ENCODE assay signal across 16 mouse cellular contexts in the genomic region with DNA sequence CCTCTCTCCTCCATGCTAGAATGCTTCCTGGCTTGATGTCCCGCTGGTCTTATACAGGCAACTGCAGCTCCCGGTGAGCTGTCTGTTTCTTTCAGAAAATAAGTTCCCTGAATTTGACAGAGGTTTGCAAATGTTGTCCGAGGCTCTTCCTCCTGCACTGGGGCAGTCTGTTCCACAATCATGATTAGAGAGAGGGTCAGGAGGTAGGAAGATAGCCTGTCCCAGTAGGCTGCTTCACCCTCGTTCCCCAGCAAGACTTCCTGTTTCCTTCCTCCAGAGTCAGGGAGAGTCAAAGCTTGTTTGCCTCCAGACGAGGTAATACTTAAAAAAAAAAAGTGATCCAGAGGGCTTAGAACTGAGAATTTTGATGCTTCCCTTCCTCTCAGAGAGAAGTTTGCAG. TPM values are rescaled to one million over a fixed set of nuclear protein-coding genes. Genes with fewer than 3 reads are reported as not detected.
DNase-seq lines count a peak whose midpoint lies in the region; ATAC-seq and TF ChIP-seq lines count a peak whose summit lies in the region.
"Had no signal": no experiment of that assay in that cellular context is flagged by ENCODE, and none has a peak within 500 bp of the region (broad histone marks: within the 10 kb centered on the region; RNA-seq: fewer than 3 reads in every experiment).

No protein-coding gene starts in this region.

- 49% methylated on average over 5 of the region's 5 CpGs for WGBS in intestine, embryonic 16.5 days
- 43% methylated on average over 5 of the region's 5 CpGs for WGBS in intestine, embryonic 15.5 days
- 37% methylated on average over 5 of the region's 5 CpGs for WGBS in lung, postnatal 0 days
- WGBS in forebrain, embryonic 11.5 days, result 74% methylated on average over 5 of the region's 5 CpGs

- ATAC-seq in intestine, embryonic 16.5 days, result no peak
- no peak for ATAC-seq in intestine, embryonic 15.5 days
- no peak for ATAC-seq in lung, postnatal 0 days
- ATAC-seq in forebrain, embryonic 11.5 days (replicated peaks; ENCODE audit: low FRiP score), result no peak
- ATAC-seq: forebrain, embryonic 15.5 days; midbrain, embryonic 15.5 days had no signal

- DNase-seq in adrenal gland, postnatal 14 days, result peak; percentile 14
- DNase-seq in adrenal gland, postnatal 10 days, result no peak
- DNase-seq in lung, postnatal 0 days (ENCODE audit: low spot score), result no peak
- DNase-seq in lung, postnatal 25 days (ENCODE audit: low spot score), result no peak
- no peak for DNase-seq in forebrain, embryonic 11.5 days (ENCODE audit: low spot score)
- no peak for DNase-seq in urinary bladder, postnatal 10 days (ENCODE audit: low spot score)
- DNase-seq: adrenal gland, postnatal 25 days; cerebellum, adult 9-11 months; lung, postnatal 36 days; thymus, postnatal 36 days had no signal

- peak overlapping the region; percentile 49; the same call in 1 of the 2 replicates for H3K27ac ChIP-seq in intestine, embryonic 16.5 days (ENCODE audit: low read length)
- no peak overlapping the region for H3K27ac ChIP-seq in intestine, embryonic 15.5 days
- H3K27ac ChIP-seq in lung, postnatal 0 days (ENCODE audit: low read length), result peak overlapping the region; percentile 57
- H3K27ac ChIP-seq in forebrain, embryonic 11.5 days (ENCODE audit: low read depth, low read length), result no peak overlapping the region
- H3K27ac ChIP-seq: forebrain, embryonic 15.5 days; hindbrain, embryonic 10.5 days; limb, embryonic 13.5 days; midbrain, embryonic 15.5 days had no signal

- no peaks in the 10 kb centered on the region for H3K9me3 ChIP-seq in intestine, embryonic 16.5 days (ENCODE audit: control insufficient read depth, low read length)
- no peaks in the 10 kb centered on the region for H3K9me3 ChIP-seq in intestine, embryonic 15.5 days
- H3K9me3 ChIP-seq in lung, postnatal 0 days (ENCODE audit: low read length), result no peaks in the 10 kb centered on the region
- no peaks in the 10 kb centered on the region for H3K9me3 ChIP-seq in forebrain, embryonic 11.5 days (ENCODE audit: control insufficient read depth, low read length)
- H3K9me3 ChIP-seq: forebrain, embryonic 15.5 days; hindbrain, embryonic 10.5 days; limb, embryonic 13.5 days; midbrain, embryonic 15.5 days had no signal

- no peaks in the 10 kb centered on the region for H3K36me3 ChIP-seq in intestine, embryonic 16.5 days (ENCODE audit: control insufficient read depth, insufficient read depth, low read length)
- no peaks in the 10 kb centered on the region for H3K36me3 ChIP-seq in intestine, embryonic 15.5 days
- H3K36me3 ChIP-seq in lung, postnatal 0 days (ENCODE audit: insufficient read depth, low read length), result no peaks in the 10 kb centered on the region
- no peaks in the 10 kb centered on the region for H3K36me3 ChIP-seq in forebrain, embryonic 11.5 days (ENCODE audit: control insufficient read depth, insufficient read depth, low read length)
- H3K36me3 ChIP-seq: forebrain, embryonic 15.5 days; hindbrain, embryonic 10.5 days; limb, embryonic 13.5 days; midbrain, embryonic 15.5 days had no signal

- H3K4me3 ChIP-seq in intestine, embryonic 16.5 days (ENCODE audit: low read length), result no peak overlapping the region
- no peak overlapping the region for H3K4me3 ChIP-seq in intestine, embryonic 15.5 days (replicated peaks)
- no peak overlapping the region for H3K4me3 ChIP-seq in lung, postnatal 0 days (ENCODE audit: low read depth, low read length)
- no peak overlapping the region for H3K4me3 ChIP-seq in forebrain, embryonic 11.5 days (ENCODE audit: low read depth, low read length)
- H3K4me3 ChIP-seq: forebrain, embryonic 15.5 days; hindbrain, embryonic 10.5 days; limb, embryonic 13.5 days; midbrain, embryonic 15.5 days had no signal

- no peak overlapping the region for H3K9ac ChIP-seq in intestine, embryonic 16.5 days (ENCODE audit: low read depth, low read length)
- no peak overlapping the region for H3K9ac ChIP-seq in intestine, embryonic 15.5 days
- no peak overlapping the region for H3K9ac ChIP-seq in lung, postnatal 0 days (replicated peaks; ENCODE audit: low read depth)
- no peak overlapping the region for H3K9ac ChIP-seq in forebrain, embryonic 11.5 days (ENCODE audit: low read length)
- H3K9ac ChIP-seq: forebrain, embryonic 15.5 days; limb, embryonic 13.5 days; midbrain, embryonic 15.5 days had no signal

- H3K4me1 ChIP-seq in intestine, embryonic 16.5 days (ENCODE audit: control insufficient read depth, insufficient read depth, low read length), result peaks cover 8% of the 10 kb centered on the region
- H3K4me1 ChIP-seq in intestine, embryonic 15.5 days (replicated peaks), result peaks cover 2% of the 10 kb centered on the region; the same call in 1 of the 2 replicates
- H3K4me1 ChIP-seq in lung, postnatal 0 days (ENCODE audit: insufficient read depth, low read depth, low read length), result peaks cover 39% of the 10 kb centered on the region
- H3K4me1 ChIP-seq in forebrain, embryonic 11.5 days (replicated peaks; ENCODE audit: control insufficient read depth, insufficient read depth, low read length), result no peaks in the 10 kb centered on the region
- H3K4me1 ChIP-seq: forebrain, embryonic 15.5 days; hindbrain, embryonic 10.5 days; limb, embryonic 13.5 days; midbrain, embryonic 15.5 days had no signal

- 0 out of 2 replicates have a peak, but pooled peaks have one; percentile 14 for TF ChIP-seq EP300 in lung, postnatal 0 days (IDR thresholded peaks at IDR 0.05)

- TF ChIP-seq CTCF in lung, postnatal 0 days (IDR thresholded peaks at IDR 0.05), result no peak

- H3K4me2 ChIP-seq in intestine, embryonic 16.5 days (ENCODE audit: low read depth, low read length), result no peak overlapping the region
- no peak overlapping the region for H3K4me2 ChIP-seq in intestine, embryonic 15.5 days (replicated peaks)
- no peak overlapping the region for H3K4me2 ChIP-seq in lung, postnatal 0 days (replicated peaks; ENCODE audit: low read depth, low read length)
- H3K4me2 ChIP-seq in forebrain, embryonic 11.5 days (ENCODE audit: low read depth, low read length, severe bottlenecking), result no peak overlapping the region
- H3K4me2 ChIP-seq: forebrain, embryonic 15.5 days; limb, embryonic 13.5 days; midbrain, embryonic 15.5 days had no signal

- no peaks in the 10 kb centered on the region for H3K27me3 ChIP-seq in intestine, embryonic 16.5 days (replicated peaks; ENCODE audit: control insufficient read depth, insufficient read depth, low read length)
- no peaks in the 10 kb centered on the region for H3K27me3 ChIP-seq in intestine, embryonic 15.5 days (replicated peaks)
- no peaks in the 10 kb centered on the region for H3K27me3 ChIP-seq in lung, postnatal 0 days (replicated peaks; ENCODE audit: insufficient read depth, low read length)
- H3K27me3 ChIP-seq in forebrain, embryonic 11.5 days (ENCODE audit: control insufficient read depth, insufficient read depth, low read length), result no peaks in the 10 kb centered on the region
- H3K27me3 ChIP-seq: forebrain, embryonic 15.5 days; limb, embryonic 13.5 days; midbrain, embryonic 15.5 days had no signal

RNA-seq across cellular contexts. Expression of a gene that starts 16.3 kb away (rescaled TPM):
- 151 and 182 TPM in 2 replicates for total RNA-seq in adrenal gland, postnatal 14 days (2021)
- total RNA-seq in adrenal gland, postnatal 10 days (2021), result 100 to 1,000 TPM; 122 to 125 TPM
- 10.3 and 10.6 TPM in 2 replicates for polyA plus RNA-seq in intestine, embryonic 16.5 days (2015; fragmentation: Nextera tagmentation; extraction: Ambion mirVana)
- 11.6 and 11.8 TPM in 2 replicates for polyA plus RNA-seq in intestine, embryonic 15.5 days (2015; fragmentation: Nextera tagmentation; extraction: Ambion mirVana)
- 51.1 and 68.6 TPM in 2 replicates for polyA plus RNA-seq in lung, postnatal 0 days (2015; fragmentation: Nextera tagmentation; extraction: Ambion mirVana)
- polyA plus RNA-seq in forebrain, embryonic 11.5 days (2014; fragmentation: Nextera tagmentation; extraction: Ambion mirVana), result 7.1 and 7.6 TPM in 2 replicates

Comparison
In these comparisons a context has a peak if more than half of its experiments do, and no peak if none do; other contexts are left out.
1. H3K27ac ChIP-seq: peak in intestine, embryonic 16.5 days (single experiment) and lung, postnatal 0 days (single experiment); none in intestine, embryonic 15.5 days (single experiment) and forebrain, embryonic 11.5 days (single experiment).